Mouse (Mus musculus) telencephalon, adult 2 months (tissue): ENCODE measurements around the gene Veph1.

Experiments used
- DNase-seq: peaks from one replicate; pipeline ENCODE4 v3.0.0-alpha.2; 2011; ENCODE audit warnings: low read depth, low spot score

The Veph1 gene

GRCm38 (mm10) chr3:66221243-66221611 lies 75.4 kb downstream of the Veph1 start:
- DNase-seq = no peak

- DNase-seq = no peak
These were observed 75.9 kb downstream of the Veph1 start for GRCm38 (mm10) chr3:66220554-66221242.

DNA sequence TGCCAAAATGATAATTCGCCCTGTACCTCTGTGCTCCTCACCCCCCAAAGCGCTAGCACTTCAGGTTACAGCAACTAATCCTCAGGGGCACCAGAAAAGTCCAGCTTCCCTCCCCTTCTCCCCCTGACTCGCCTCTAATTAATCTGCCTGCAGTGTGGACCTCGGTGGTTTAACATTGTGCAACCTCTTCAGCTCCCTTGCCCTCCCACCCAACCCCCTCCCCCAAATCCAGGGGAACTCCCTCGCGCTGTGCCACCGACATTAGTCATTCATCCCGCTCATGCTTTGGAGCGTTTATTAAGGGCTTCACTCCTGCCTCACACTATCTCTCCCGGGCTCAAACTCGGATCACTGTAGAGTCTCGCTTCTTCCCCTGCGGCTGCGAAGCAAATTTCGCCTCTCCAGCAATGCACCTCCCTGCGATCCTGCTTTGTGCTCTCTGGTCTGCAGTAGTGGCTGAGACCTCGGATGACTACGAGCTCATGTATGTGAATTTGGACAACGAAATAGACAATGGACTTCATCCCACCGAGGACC lies 76.9 kb downstream of the Veph1 start, which contains the start of gene Ptx3:
Gene Ptx3 (plus strand): TSS at position 256 of the 537 bp plus-strand sequence.
- no peak for DNase-seq

- no peak for DNase-seq
These were observed 80.9 kb downstream of the Veph1 start for GRCm38 (mm10) chr3:66215759-66216158.

- no peak for DNase-seq
These were observed 83.1 kb downstream of the Veph1 start for GRCm38 (mm10) chr3:66213524-66213923.

- DNase-seq = no peak
These were observed 87.6 kb downstream of the Veph1 start for GRCm38 (mm10) chr3:66208836-66209573.

DNA sequence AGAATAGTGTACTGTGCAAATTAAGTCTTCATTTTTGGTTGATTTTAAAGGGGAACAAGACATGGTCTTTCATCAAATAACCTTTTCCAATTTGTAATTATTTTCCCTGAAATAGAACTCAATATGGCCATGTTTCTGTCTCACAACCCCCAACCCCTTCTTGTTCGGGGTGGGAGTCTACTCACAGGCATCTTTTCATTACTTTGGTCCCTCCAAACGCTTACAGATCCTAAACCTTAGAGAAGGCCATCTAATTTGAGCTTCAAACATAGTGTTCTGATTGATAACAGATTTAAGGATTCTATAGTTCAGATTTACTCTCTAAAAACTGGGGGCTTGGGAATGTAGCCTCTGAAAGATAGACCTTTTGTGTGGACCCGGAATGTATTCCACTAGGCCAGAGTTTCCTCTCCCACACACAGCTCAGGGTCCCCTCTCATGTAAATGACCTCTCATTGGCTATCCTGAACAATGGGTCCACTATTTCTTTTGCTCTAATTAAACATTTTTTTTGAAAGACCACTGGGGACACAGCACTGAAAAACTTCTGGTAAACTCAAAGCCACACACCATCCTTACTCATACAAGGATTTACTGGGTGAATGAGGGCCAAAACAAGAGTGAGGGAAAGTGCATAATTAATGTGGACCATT lies 102.6 kb downstream of the Veph1 start:
- no peak for DNase-seq

- DNase-seq = no peak
These were observed 117.0 kb downstream of the Veph1 start for GRCm38 (mm10) chr3:66179647-66180046.

DNA sequence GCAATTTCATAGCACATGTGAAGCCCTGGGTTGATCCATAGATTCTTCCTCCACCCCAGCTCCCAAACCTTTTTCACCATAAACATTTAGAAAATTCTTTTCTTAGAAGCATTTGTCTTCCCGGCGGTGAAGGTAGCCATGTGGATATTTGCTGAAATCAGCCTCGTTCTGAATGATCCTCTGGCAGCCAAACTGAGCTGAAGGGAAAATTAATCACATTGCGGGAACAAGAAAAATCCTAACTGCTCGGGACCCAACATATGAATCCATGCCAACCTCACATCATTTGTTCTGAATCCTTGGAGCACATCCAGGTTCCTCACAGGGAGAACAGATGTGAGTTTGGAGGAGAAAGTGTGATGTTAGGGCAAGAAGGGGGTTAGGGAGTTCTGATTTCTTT lies 123.7 kb downstream of the Veph1 start:
- no peak for DNase-seq

DNA sequence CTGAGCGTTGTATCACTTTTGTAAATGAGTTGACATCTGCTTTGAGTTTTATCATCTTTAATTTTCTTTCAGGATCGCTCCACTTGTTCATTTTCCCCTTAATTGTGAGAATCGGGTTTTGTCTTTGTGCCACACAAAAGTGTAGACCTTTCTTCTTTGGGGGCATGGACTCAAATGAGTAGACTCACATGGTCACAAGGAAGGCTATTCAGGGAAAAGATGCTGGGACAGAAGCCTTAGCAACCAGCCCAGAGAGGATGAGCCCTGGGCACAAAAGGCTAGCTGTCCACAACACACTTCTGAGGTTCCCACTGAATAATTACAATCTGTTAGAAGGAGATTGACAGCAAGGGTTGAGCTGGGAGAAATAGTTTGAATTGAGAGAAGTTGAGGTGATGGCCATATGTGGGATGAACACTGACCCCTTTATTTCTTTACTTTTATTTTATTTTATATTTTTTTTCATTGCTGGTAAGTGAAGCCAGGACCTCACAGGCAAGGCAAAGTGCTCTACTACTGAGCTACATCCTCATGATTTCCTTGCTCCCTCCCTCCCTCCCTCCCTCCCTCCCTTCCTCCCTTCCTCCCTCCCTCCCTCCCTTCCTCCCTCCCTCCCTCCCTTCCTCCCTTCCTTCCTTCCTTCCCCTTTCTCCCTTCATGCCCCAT lies 126.6 kb downstream of the Veph1 start:
- DNase-seq = no peak

DNA sequence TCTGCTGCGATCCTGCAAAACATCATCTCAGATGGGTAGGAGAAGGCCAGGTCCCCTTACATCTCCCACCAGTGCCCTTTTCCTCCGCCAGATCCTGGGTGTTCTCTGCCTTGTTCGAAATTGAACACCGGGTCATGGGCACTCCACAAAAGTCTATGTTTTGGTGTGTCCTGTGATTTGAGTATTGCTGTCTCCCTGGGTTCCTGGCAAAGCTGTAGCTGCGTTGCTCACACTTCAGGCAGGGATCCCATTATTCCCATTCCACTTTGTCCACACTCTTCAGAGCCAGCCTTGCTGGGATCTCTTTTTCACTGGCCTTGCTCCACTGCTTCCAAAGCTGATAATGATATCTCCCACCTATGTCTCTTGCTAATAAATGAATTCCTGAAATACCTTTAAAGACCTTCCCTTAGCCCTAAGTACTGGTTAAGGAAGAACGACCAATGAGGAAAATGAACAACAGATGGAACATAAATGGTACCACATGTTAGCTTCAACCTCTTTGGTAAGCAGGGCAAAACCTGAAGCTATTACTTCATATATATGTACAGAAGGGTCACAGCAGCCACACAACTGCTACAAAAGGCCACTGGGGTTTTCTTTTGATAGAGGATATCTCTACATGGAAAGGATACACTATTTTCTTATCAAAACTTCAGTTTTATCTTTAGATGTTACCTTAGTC lies 129.9 kb downstream of the Veph1 start:
- no peak for DNase-seq

DNA sequence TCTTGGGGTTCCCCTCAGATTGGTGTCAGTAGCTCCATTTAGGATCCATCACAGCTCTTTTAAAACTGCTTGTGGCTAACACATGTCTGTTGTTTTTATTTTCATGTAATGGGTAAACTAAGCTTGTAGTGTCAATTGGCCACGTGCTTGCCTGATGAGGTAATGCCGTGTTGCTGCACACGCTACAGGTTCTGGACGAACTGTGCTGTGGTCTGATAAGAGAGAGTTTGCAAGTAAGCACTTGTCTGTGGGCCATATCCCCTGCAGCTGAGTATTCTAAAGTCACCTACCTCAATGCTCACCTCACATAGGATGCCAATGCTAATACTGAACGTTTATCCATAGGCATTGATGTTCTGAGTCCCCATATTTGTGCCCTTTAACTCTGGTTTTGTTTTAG lies 131.6 kb downstream of the Veph1 start:
- no peak for DNase-seq

- DNase-seq = no peak
These were observed 132.1 kb downstream of the Veph1 start for GRCm38 (mm10) chr3:66164585-66164984.

- DNase-seq = no peak
These were observed 134.0 kb downstream of the Veph1 start for GRCm38 (mm10) chr3:66162612-66163011.

GRCm38 (mm10) chr3:66157947-66158346 lies 138.7 kb downstream of the Veph1 start:
- DNase-seq = no peak

- no peak for DNase-seq
These were observed 159.0 kb downstream of the Veph1 start for GRCm38 (mm10) chr3:66137601-66138000.

- no peak for DNase-seq
These were observed 165.2 kb downstream of the Veph1 start for GRCm38 (mm10) chr3:66131264-66131950.

DNA sequence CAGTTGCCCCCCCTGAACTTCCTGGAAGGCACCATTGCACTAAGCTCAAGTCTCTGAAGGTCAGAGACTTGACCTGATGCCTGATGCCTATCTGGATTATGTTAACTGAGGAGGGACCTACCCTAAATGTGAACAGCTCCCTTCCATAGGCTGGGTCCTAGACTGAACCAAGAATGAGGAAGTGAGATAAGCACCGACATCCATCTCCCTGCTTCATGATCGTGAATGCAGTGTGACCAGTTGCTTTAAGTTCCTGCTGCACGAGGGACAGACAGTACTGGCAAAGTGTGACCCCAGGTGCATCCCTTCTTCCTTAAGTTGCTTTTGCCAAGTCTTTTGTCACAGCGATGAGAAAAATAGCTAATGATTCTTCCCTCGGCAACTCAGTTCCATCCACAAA lies 166.9 kb downstream of the Veph1 start:
- DNase-seq = no peak

- no peak for DNase-seq
These were observed 191.1 kb downstream of the Veph1 start for GRCm38 (mm10) chr3:66105493-66105892.

- DNase-seq = no peak
These were observed 194.1 kb downstream of the Veph1 start for GRCm38 (mm10) chr3:66102599-66102932.
